ENCODE assay signal across 19 mouse cellular contexts in the genomic region with DNA sequence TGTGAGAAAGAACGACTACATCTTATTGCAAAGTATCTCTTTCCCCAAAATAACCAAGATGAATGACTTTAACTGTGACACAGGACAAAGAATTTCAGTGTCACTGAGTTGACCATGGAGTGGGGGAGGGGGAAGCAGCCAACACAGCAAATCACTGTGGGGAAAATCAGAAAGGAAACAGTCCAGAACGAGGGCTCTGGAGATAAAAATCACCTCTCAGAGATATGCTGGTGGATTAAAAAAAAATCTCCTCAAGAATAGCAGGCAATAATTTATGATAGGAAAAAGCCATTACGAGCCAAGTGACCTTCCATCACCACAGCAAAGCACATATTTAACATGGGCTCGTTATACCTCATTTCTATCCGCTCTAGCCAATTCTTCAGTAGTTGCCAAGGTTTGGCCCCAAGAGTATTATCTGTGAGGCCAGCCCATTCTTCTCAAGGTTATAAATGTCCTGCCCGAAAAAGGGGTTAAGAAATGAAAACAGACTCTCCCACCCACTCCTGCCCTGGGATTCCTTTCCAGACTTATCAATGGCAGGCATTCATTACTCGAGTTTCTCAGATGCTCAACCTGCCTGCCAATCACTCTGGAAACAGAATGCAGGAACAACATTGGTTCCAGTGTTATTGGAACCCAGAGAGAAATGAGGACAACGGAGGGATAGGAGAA.
DNase-seq lines count a peak whose midpoint lies in the region; ATAC-seq and TF ChIP-seq lines count a peak whose summit lies in the region.
"Had no signal": no experiment of that assay in that cellular context is flagged by ENCODE, and none has a peak within 500 bp of the region (broad histone marks: within the 10 kb centered on the region; RNA-seq: fewer than 3 reads in every experiment).

No protein-coding gene starts in this region.

- H3K9me3 ChIP-seq in neural tube, embryonic 15.5 days (replicated peaks), result no peaks in the 10 kb centered on the region
- H3K9me3 ChIP-seq: embryonic facial prominence, embryonic 15.5 days; forebrain, embryonic 12.5 days; G1E; heart, embryonic 12.5 days; liver, embryonic 15.5 days; midbrain, embryonic 13.5 days had no signal

- intact Hi-C loops in gastrocnemius, adult 2 months (cut with DNase I), result no loop called here

- no peak for TF ChIP-seq CTCF in gastrocnemius, adult 2 months (IDR thresholded peaks at IDR 0.05)

- ATAC-seq in neural tube, embryonic 15.5 days (ENCODE audit: low FRiP score), result no peak
- ATAC-seq: intestine, postnatal 0 days; midbrain, embryonic 13.5 days had no signal

- H3K4me3 ChIP-seq in gastrocnemius, adult 2 months, result no peak overlapping the region
- no peak overlapping the region for H3K4me3 ChIP-seq in neural tube, embryonic 15.5 days (replicated peaks)
- H3K4me3 ChIP-seq: embryonic facial prominence, embryonic 15.5 days; forebrain, embryonic 12.5 days; heart, embryonic 12.5 days; liver, embryonic 15.5 days; midbrain, embryonic 13.5 days had no signal

- H3K36me3 ChIP-seq in neural tube, embryonic 15.5 days, result no peaks in the 10 kb centered on the region
- H3K36me3 ChIP-seq: embryonic facial prominence, embryonic 15.5 days; forebrain, embryonic 12.5 days; G1E; heart, embryonic 12.5 days; liver, embryonic 15.5 days; midbrain, embryonic 13.5 days had no signal

- no peak overlapping the region for H3K9ac ChIP-seq in neural tube, embryonic 15.5 days (replicated peaks)
- H3K9ac ChIP-seq: embryonic facial prominence, embryonic 15.5 days; forebrain, embryonic 12.5 days; heart, embryonic 12.5 days; liver, embryonic 15.5 days; midbrain, embryonic 13.5 days had no signal

- DNase-seq in gastrocnemius, adult 2 months, result no peak
- DNase-seq in gastrocnemius, postnatal 4 days (ENCODE audit: low spot score in 2 of 2), result no peak
- peak; percentile 17 for DNase-seq in neural tube, embryonic 10.5 days (ENCODE audit: extremely low spot score, low spot score)
- peak; percentile 39 for DNase-seq in kidney, postnatal 14 days
- no peak for DNase-seq in left cerebral cortex, adult 9 months (ENCODE audit: low spot score in 2 of 2)
- no peak for DNase-seq in lung, adult 18-20 months
- DNase-seq: cerebellum, adult 9-10 months; left cerebral cortex, postnatal 4 days; spleen, adult 18-20 months; thymus, postnatal 36 days had no signal

- no peak overlapping the region for H3K4me2 ChIP-seq in neural tube, embryonic 15.5 days
- H3K4me2 ChIP-seq: embryonic facial prominence, embryonic 15.5 days; forebrain, embryonic 12.5 days; heart, embryonic 12.5 days; liver, embryonic 15.5 days; midbrain, embryonic 13.5 days had no signal

- WGBS in neural tube, embryonic 15.5 days, result 34% methylated on average over 8 of the region's 8 CpGs

- no peaks in the 10 kb centered on the region for H3K27me3 ChIP-seq in neural tube, embryonic 15.5 days (replicated peaks)
- H3K27me3 ChIP-seq: embryonic facial prominence, embryonic 15.5 days; forebrain, embryonic 12.5 days; heart, embryonic 12.5 days; liver, embryonic 15.5 days; midbrain, embryonic 13.5 days had no signal

- H3K4me1 ChIP-seq in neural tube, embryonic 15.5 days, result 0 out of 2 replicates have a peak, but pooled peaks cover 8% of the 10 kb centered on the region
- H3K4me1 ChIP-seq: embryonic facial prominence, embryonic 15.5 days; forebrain, embryonic 12.5 days; heart, embryonic 12.5 days; liver, embryonic 15.5 days; midbrain, embryonic 13.5 days had no signal

- H3K27ac ChIP-seq in gastrocnemius, adult 2 months, result peak overlapping the region; percentile 63
- no peak overlapping the region for H3K27ac ChIP-seq in neural tube, embryonic 15.5 days (replicated peaks)
- H3K27ac ChIP-seq: embryonic facial prominence, embryonic 15.5 days; forebrain, embryonic 12.5 days; liver, embryonic 15.5 days; midbrain, embryonic 13.5 days; stomach, postnatal 0 days had no signal

Comparison
In these comparisons a context has a peak if more than half of its experiments do, and no peak if none do; other contexts are left out.
1. DNase-seq: peak in neural tube, embryonic 10.5 days (single experiment) and kidney, postnatal 14 days (single experiment); none in gastrocnemius, adult 2 months (single experiment), gastrocnemius, postnatal 4 days (0 of 2), left cerebral cortex, adult 9 months (0 of 2) and lung, adult 18-20 months (0 of 2).